In the genomic region with DNA sequence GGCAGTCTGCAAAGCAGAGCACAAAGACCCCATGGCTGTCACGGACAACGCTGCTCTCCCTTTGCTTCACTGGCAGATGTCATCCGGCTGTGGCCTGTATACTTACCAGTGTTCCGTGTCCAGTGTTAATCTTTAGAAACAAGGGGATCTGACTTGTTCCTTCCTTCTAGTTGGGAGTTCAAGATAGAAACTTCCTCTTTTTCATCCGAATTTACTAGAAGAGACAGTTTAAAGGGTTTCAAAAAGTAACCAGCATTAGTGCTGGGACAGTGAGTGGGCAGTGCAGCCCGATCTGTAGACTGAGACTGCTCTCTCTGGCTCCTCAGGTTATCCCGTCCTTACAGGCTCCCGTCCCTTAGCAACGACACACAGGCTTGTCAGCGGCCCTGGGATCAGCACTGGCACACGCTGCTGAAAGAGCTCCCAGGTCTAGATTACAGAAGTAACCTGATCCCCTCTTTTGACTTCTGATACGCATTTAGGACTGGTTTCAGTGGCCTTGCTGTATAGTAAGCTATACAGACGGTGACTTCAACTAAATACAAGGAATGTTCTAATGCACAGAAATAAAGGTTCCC, we compare ENCODE assay signal across 11 mouse cellular contexts. TPM values are rescaled to one million over a fixed set of nuclear protein-coding genes. Genes with fewer than 3 reads are reported as not detected.
DNase-seq lines count a peak whose midpoint lies in the region; ATAC-seq and TF ChIP-seq lines count a peak whose summit lies in the region.
"Had no signal": no experiment of that assay in that cellular context is flagged by ENCODE, and none has a peak within 500 bp of the region (broad histone marks: within the 10 kb centered on the region; RNA-seq: fewer than 3 reads in every experiment).

No protein-coding gene starts in this region.

- H3K4me2 ChIP-seq in liver, embryonic 11.5 days: no peak overlapping the region
- no peak overlapping the region for H3K4me2 ChIP-seq in stomach, postnatal 0 days (replicated peaks; ENCODE audit: low read depth)
- H3K4me2 ChIP-seq: hindbrain, embryonic 14.5 days had no signal

- no peak overlapping the region; the same call in 1 of the 2 replicates for H3K27ac ChIP-seq in heart, embryonic 10.5 days
- H3K27ac ChIP-seq in testis, adult 2 months (ENCODE audit: control insufficient read depth, insufficient read depth, low read depth, low read length): 0 out of 2 replicates have a peak overlapping the region, but pooled peaks have one; percentile 8
- H3K27ac ChIP-seq in liver, embryonic 11.5 days (ENCODE audit: low read depth, low read length): peak overlapping the region; percentile 6
- H3K27ac ChIP-seq in stomach, postnatal 0 days (replicated peaks): peak overlapping the region; percentile 71
- H3K27ac ChIP-seq in kidney, adult 2 months (ENCODE audit: insufficient read depth, low read depth, low read length): no peak overlapping the region
- H3K27ac ChIP-seq: hindbrain, embryonic 14.5 days had no signal

- H3K9me3 ChIP-seq in heart, embryonic 10.5 days: no peaks in the 10 kb centered on the region
- no peaks in the 10 kb centered on the region for H3K9me3 ChIP-seq in liver, embryonic 11.5 days (ENCODE audit: control insufficient read depth, low read length)
- H3K9me3 ChIP-seq in stomach, postnatal 0 days (ENCODE audit: control insufficient read depth, low read length): no peaks in the 10 kb centered on the region

- TF ChIP-seq EP300 in stomach, postnatal 0 days (optimal IDR thresholded peaks at IDR 0.05): no peak

- no peak for TF ChIP-seq POLR2A in testis, adult 2 months (IDR thresholded peaks at IDR 0.05; ENCODE audit: control insufficient read depth, low read depth, low read length)
- no peak for TF ChIP-seq POLR2A in kidney, adult 2 months (IDR thresholded peaks at IDR 0.05; ENCODE audit: low read depth, low read length)

- H3K36me3 ChIP-seq in heart, embryonic 10.5 days: peaks cover 96% of the 10 kb centered on the region
- H3K36me3 ChIP-seq in testis, adult 2 months (ENCODE audit: control insufficient read depth, insufficient read depth, low read length): no peaks in the 10 kb centered on the region; the same call in 1 of the 2 replicates
- peaks cover 71% of the 10 kb centered on the region for H3K36me3 ChIP-seq in liver, embryonic 11.5 days (ENCODE audit: control insufficient read depth, insufficient read depth, low read length)
- no peaks in the 10 kb centered on the region; the same call in 1 of the 2 replicates for H3K36me3 ChIP-seq in stomach, postnatal 0 days (ENCODE audit: control insufficient read depth, insufficient read depth, low read length)
- H3K36me3 ChIP-seq in kidney, adult 2 months (ENCODE audit: control insufficient read depth, insufficient read depth, low read length): no peaks in the 10 kb centered on the region

- no peaks in the 10 kb centered on the region for H3K27me3 ChIP-seq in heart, embryonic 10.5 days (ENCODE audit: insufficient read depth, poor library complexity, severe bottlenecking)
- H3K27me3 ChIP-seq in testis, adult 2 months (ENCODE audit: control insufficient read depth, insufficient read depth, low read length): no peaks in the 10 kb centered on the region
- no peaks in the 10 kb centered on the region for H3K27me3 ChIP-seq in liver, embryonic 11.5 days (replicated peaks; ENCODE audit: control insufficient read depth, insufficient read depth, low read length)
- no peaks in the 10 kb centered on the region for H3K27me3 ChIP-seq in stomach, postnatal 0 days (ENCODE audit: control insufficient read depth, insufficient read depth, low read length)
- H3K27me3 ChIP-seq in kidney, adult 2 months (replicated peaks; ENCODE audit: control insufficient read depth, insufficient read depth, low read length): no peaks in the 10 kb centered on the region
- H3K27me3 ChIP-seq: Patski had no signal

- no peak overlapping the region for H3K4me3 ChIP-seq in heart, embryonic 10.5 days
- no peak overlapping the region for H3K4me3 ChIP-seq in testis, adult 2 months (ENCODE audit: control insufficient read depth, low read depth, low read length)
- no peak overlapping the region for H3K4me3 ChIP-seq in liver, embryonic 11.5 days (ENCODE audit: low read depth, low read length)
- no peak overlapping the region for H3K4me3 ChIP-seq in stomach, postnatal 0 days (ENCODE audit: low read depth, low read length)
- no peak overlapping the region for H3K4me3 ChIP-seq in kidney, adult 2 months (ENCODE audit: insufficient read depth, low read depth, low read length)

- peaks cover 21% of the 10 kb centered on the region for H3K4me1 ChIP-seq in heart, embryonic 10.5 days
- H3K4me1 ChIP-seq in testis, adult 2 months (ENCODE audit: control insufficient read depth, insufficient read depth, low read length): no peaks in the 10 kb centered on the region
- H3K4me1 ChIP-seq in liver, embryonic 11.5 days (replicated peaks; ENCODE audit: control insufficient read depth, insufficient read depth, low read length): peaks cover 10% of the 10 kb centered on the region
- no peaks in the 10 kb centered on the region for H3K4me1 ChIP-seq in stomach, postnatal 0 days (replicated peaks; ENCODE audit: control insufficient read depth, insufficient read depth)
- H3K4me1 ChIP-seq in kidney, adult 2 months (ENCODE audit: control insufficient read depth, insufficient read depth, low read length): no peaks in the 10 kb centered on the region; the same call in 1 of the 2 replicates

- no peak for ATAC-seq in liver, embryonic 11.5 days (replicated peaks; ENCODE audit: low FRiP score)
- ATAC-seq in stomach, postnatal 0 days (ENCODE audit: low FRiP score, low TSS enrichment): no peak
- ATAC-seq in cerebellum, adult (ENCODE audit: insufficient number of reproducible peaks, low FRiP score, low TSS enrichment): no peak
- ATAC-seq: Patski had no signal

- peak; percentile 95 for DNase-seq in heart, adult 11 months
- no peak for DNase-seq in heart, embryonic 10.5 days (ENCODE audit: low spot score)
- DNase-seq in testis, postnatal 14 days (ENCODE audit: low spot score): no peak
- DNase-seq in liver, embryonic 11.5 days (ENCODE audit: low spot score): no peak
- peak; percentile 31 for DNase-seq in stomach, postnatal 0 days (ENCODE audit: low spot score)
- DNase-seq in kidney, adult 2 months: no peak
- DNase-seq: lung, adult 2 months had no signal

- H3K9ac ChIP-seq in liver, embryonic 11.5 days (ENCODE audit: low read depth, low read length): peak overlapping the region; percentile 16; the same call in 1 of the 2 replicates
- no peak overlapping the region for H3K9ac ChIP-seq in stomach, postnatal 0 days (ENCODE audit: low read length)
- H3K9ac ChIP-seq: hindbrain, embryonic 14.5 days had no signal

- no peak for TF ChIP-seq CTCF in testis, adult 2 months (IDR thresholded peaks at IDR 0.05; ENCODE audit: control insufficient read depth, insufficient read depth, insufficient replicate concordance, low read depth, low read length)
- TF ChIP-seq CTCF in stomach, postnatal 0 days (IDR thresholded peaks at IDR 0.05; ENCODE audit: low read depth): no peak
- no peak for TF ChIP-seq CTCF in kidney, adult 2 months (conservative IDR thresholded peaks at IDR 0.05; ENCODE audit: insufficient read depth, insufficient read length, low read depth, low read length)

- WGBS in heart, embryonic 10.5 days: 46% methylated on average over 13 of the region's 13 CpGs
- WGBS in liver, embryonic 11.5 days: 57% methylated on average over 13 of the region's 13 CpGs
- 66% methylated on average over 13 of the region's 13 CpGs for WGBS in stomach, postnatal 0 days
- 80% methylated on average over 13 of the region's 13 CpGs for WGBS in kidney, adult 2 months

RNA-seq across cellular contexts. Expression of a gene that starts 9.9 kb away (rescaled TPM):
- 39.3 and 47.7 TPM in 2 replicates for polyA plus RNA-seq in heart, embryonic 10.5 days (2016; fragmentation: Nextera tagmentation; extraction: Ambion mirVana)
- polyA plus RNA-seq in testis, adult 2 months (2012; rRNA removed): 2.5 and 2.9 TPM in 2 replicates
- 96.3 and 114 TPM in 2 replicates for polyA plus RNA-seq in liver, embryonic 11.5 days (2014; fragmentation: Nextera tagmentation; extraction: Ambion mirVana)
- 6.6 and 7.0 TPM in 2 replicates for polyA plus RNA-seq in stomach, postnatal 0 days (2015; fragmentation: Nextera tagmentation; extraction: Ambion mirVana)
- 0.11 and 0.14 TPM in 2 replicates for polyA plus RNA-seq in kidney, adult 2 months (2012; rRNA removed)

RNA-seq across cellular contexts. Expression of a gene that starts 10.1 kb away (rescaled TPM):
- polyA plus RNA-seq in heart, embryonic 10.5 days (2016; fragmentation: Nextera tagmentation; extraction: Ambion mirVana): 30.4 and 36.9 TPM in 2 replicates
- polyA plus RNA-seq in testis, adult 2 months (2012; rRNA removed): 18.7 and 20.1 TPM in 2 replicates
- 18.6 and 20.1 TPM in 2 replicates for polyA plus RNA-seq in liver, embryonic 11.5 days (2014; fragmentation: Nextera tagmentation; extraction: Ambion mirVana)
- 20.1 and 25.9 TPM in 2 replicates for polyA plus RNA-seq in stomach, postnatal 0 days (2015; fragmentation: Nextera tagmentation; extraction: Ambion mirVana)
- 18.0 and 19.6 TPM in 2 replicates for polyA plus RNA-seq in kidney, adult 2 months (2012; rRNA removed)

RNA-seq across cellular contexts. Expression of a gene that starts 54.1 kb away (rescaled TPM):
- 2.8 and 4.1 TPM in 2 replicates for polyA plus RNA-seq in heart, embryonic 10.5 days (2016; fragmentation: Nextera tagmentation; extraction: Ambion mirVana)
- 4.3 and 6.4 TPM in 2 replicates for polyA plus RNA-seq in testis, adult 2 months (2012; rRNA removed)
- 3.8 and 4.7 TPM in 2 replicates for polyA plus RNA-seq in liver, embryonic 11.5 days (2014; fragmentation: Nextera tagmentation; extraction: Ambion mirVana)
- 4.9 and 5.3 TPM in 2 replicates for polyA plus RNA-seq in stomach, postnatal 0 days (2015; fragmentation: Nextera tagmentation; extraction: Ambion mirVana)
- 8.7 and 9.9 TPM in 2 replicates for polyA plus RNA-seq in kidney, adult 2 months (2012; rRNA removed)

Comparison
In these comparisons a context has a peak if more than half of its experiments do, and no peak if none do; other contexts are left out.
1. DNase-seq: peak in heart, adult 11 months (single experiment) and stomach, postnatal 0 days (single experiment); none in heart, embryonic 10.5 days (single experiment), testis, postnatal 14 days (single experiment), liver, embryonic 11.5 days (single experiment) and kidney, adult 2 months (single experiment).
2. H3K27ac ChIP-seq: peak in testis, adult 2 months (single experiment), liver, embryonic 11.5 days (single experiment) and stomach, postnatal 0 days (single experiment); none in heart, embryonic 10.5 days (single experiment) and kidney, adult 2 months (single experiment).